Mouse (Mus musculus): ENCODE data around the gene Ddr2.

- TF ChIP-seq CTCF (IDR thresholded peaks at IDR 0.05; ENCODE audit: low read depth) (no peak), EP300 (IDR thresholded peaks at IDR 0.05; ENCODE audit: low read depth) (no peak)
These were observed 178.9 kb downstream of the Ddr2 start for GRCm38 (mm10) chr1:169931698-169932097.

Measured in liver, postnatal 0 days (tissue).